Mouse (Mus musculus): ENCODE measurements around the gene Dock9. TPM values are rescaled to one million over a fixed set of nuclear protein-coding genes. Genes with fewer than 3 reads are reported as not detected.
A peak's percentile ranks its signal among the peaks of the same experiment; 100 is the strongest.

Gene Dock9
- polyA plus RNA-seq, 1 experiment from 2014 or later, result 12.1 TPM

- Histone ChIP-seq H3K36me3 (no peaks in the 10 kb centered on the region), H3K9ac (no peak overlapping the region), H3K4me1 (replicated peaks) (peaks cover 8% of the 10 kb centered on the region; the same call in 1 of the 2 replicates), H3K27ac (replicated peaks) (no peak overlapping the region), H3K4me2 (no peak overlapping the region; the same call in 1 of the 2 replicates), H3K4me3 (no peak overlapping the region), H3K9me3 (no peaks in the 10 kb centered on the region), H3K27me3 (peaks cover 27% of the 10 kb centered on the region)
- no peak for ATAC-seq (ENCODE audit: low FRiP score, low read depth)
- WGBS, result 29% methylated on average over 9 of the region's 9 CpGs
Observed at GRCm38 (mm10) chr14:121505485-121505860, 292.2 kb downstream of the Dock9 start.

- Histone ChIP-seq H3K4me1 (replicated peaks) (peaks cover 8% of the 10 kb centered on the region; the same call in 1 of the 2 replicates), H3K9ac (no peak within 1 kb of the TSS), H3K4me3 (0 out of 2 replicates have a peak within 1 kb of the TSS, but pooled peaks have one; percentile 4), H3K36me3 (no peaks in the 10 kb centered on the region), H3K27ac (replicated peaks) (no peak within 1 kb of the TSS), H3K4me2 (peak within 1 kb of the TSS; percentile 37), H3K27me3 (peaks cover 27% of the 10 kb centered on the region), H3K9me3 (no peaks in the 10 kb centered on the region)
- WGBS, result 14% methylated on average over 33 of the region's 33 CpGs
- no peak for ATAC-seq (ENCODE audit: low FRiP score, low read depth)
Observed at GRCm38 (mm10) chr14:121504781-121505484, 292.7 kb downstream of the Dock9 start, which contains the start of gene Slc15a1. Gene Slc15a1, minus strand, starts transcription at chr14:121505252.

- H3K9me3 ChIP-seq, result no peaks in the 10 kb centered on the region
- no peak overlapping the region for H3K4me3 ChIP-seq
- H3K4me1 ChIP-seq (replicated peaks), result peaks cover 8% of the 10 kb centered on the region; the same call in 1 of the 2 replicates
- peaks cover 16% of the 10 kb centered on the region for H3K27me3 ChIP-seq
- ATAC-seq (ENCODE audit: low FRiP score, low read depth), result no peak
- no peak overlapping the region for H3K9ac ChIP-seq
- WGBS, result 88% methylated on average over 2 of the region's 2 CpGs
- no peak overlapping the region for H3K4me2 ChIP-seq
- no peak overlapping the region for H3K27ac ChIP-seq (replicated peaks)
- no peaks in the 10 kb centered on the region for H3K36me3 ChIP-seq
Observed at GRCm38 (mm10) chr14:121500577-121500976, 297.1 kb downstream of the Dock9 start.

DNA sequence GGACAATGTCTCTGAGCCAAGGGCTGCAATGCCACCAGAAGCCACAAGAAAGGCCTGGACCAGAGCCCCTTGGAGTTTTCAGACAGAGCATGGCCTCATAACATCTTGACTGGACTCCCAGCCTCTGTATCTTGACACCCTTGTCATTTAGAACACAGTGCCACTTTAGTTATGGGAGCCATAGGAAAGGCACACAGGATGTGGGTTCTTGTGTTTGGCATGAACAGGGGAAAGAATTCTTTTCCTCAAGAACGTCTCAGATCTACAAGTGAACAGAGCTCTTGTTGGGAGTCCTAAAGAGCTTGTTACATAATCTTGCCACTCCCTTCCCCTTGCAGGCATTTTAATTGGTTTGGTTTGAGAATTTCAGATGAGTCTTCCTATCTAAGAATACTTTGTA is 297.9 kb downstream of the Dock9 start:
- no peaks in the 10 kb centered on the region for H3K36me3 ChIP-seq
- no peak overlapping the region for H3K4me2 ChIP-seq
- peaks cover 7% of the 10 kb centered on the region for H3K27me3 ChIP-seq
- peaks cover 3% of the 10 kb centered on the region; the same call in 1 of the 2 replicates for H3K4me1 ChIP-seq (replicated peaks)
- H3K9me3 ChIP-seq, result no peaks in the 10 kb centered on the region
- ATAC-seq (ENCODE audit: low FRiP score, low read depth), result no peak
- 92% methylated on average over 1 of the region's 1 CpGs for WGBS
- H3K4me3 ChIP-seq, result no peak overlapping the region
- H3K9ac ChIP-seq, result no peak overlapping the region
- no peak overlapping the region for H3K27ac ChIP-seq (replicated peaks)

GRCm38 (mm10) chr14:121497800-121498199 is 299.8 kb downstream of the Dock9 start:
- H3K27me3 ChIP-seq, result no peaks in the 10 kb centered on the region
- 94% methylated on average over 1 of the region's 1 CpGs for WGBS
- no peak overlapping the region for H3K27ac ChIP-seq (replicated peaks)
- no peaks in the 10 kb centered on the region for H3K36me3 ChIP-seq
- H3K9ac ChIP-seq, result no peak overlapping the region
- H3K4me2 ChIP-seq, result no peak overlapping the region
- ATAC-seq (ENCODE audit: low FRiP score, low read depth), result no peak
- H3K4me1 ChIP-seq (replicated peaks), result 0 out of 2 replicates have a peak, but pooled peaks cover under 1% of the 10 kb centered on the region
- no peaks in the 10 kb centered on the region for H3K9me3 ChIP-seq
- H3K4me3 ChIP-seq, result no peak overlapping the region

GRCm38 (mm10) chr14:121495741-121496140 is 301.9 kb downstream of the Dock9 start:
- 82% methylated on average over 4 of the region's 4 CpGs for WGBS
- H3K27me3 ChIP-seq, result no peaks in the 10 kb centered on the region
- no peak overlapping the region for H3K4me3 ChIP-seq
- H3K36me3 ChIP-seq, result no peaks in the 10 kb centered on the region
- 0 out of 2 replicates have a peak, but pooled peaks cover 8% of the 10 kb centered on the region for H3K4me1 ChIP-seq (replicated peaks)
- no peak overlapping the region for H3K9ac ChIP-seq
- H3K9me3 ChIP-seq, result no peaks in the 10 kb centered on the region
- no peak overlapping the region for H3K4me2 ChIP-seq
- H3K27ac ChIP-seq (replicated peaks), result no peak overlapping the region
- ATAC-seq (ENCODE audit: low FRiP score, low read depth), result no peak

DNA sequence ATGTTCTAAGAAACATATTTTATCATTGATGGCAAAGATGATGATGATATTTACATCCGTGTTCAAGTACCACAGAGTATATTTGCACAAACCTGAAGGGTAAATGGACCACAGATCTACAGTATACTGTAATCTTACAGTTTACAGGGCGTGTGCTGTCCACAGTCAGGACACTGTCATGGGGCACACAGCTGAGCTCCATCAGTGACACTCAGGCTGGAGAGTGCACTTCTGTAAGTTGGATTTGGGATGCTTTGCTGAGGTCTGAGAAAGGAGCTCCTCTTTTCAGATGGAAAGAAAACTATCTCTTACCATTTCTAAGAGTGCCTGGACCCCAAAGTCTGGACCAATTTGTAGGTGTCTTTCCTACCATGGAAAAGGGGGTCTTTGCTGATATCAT is 302.5 kb downstream of the Dock9 start:
- Histone ChIP-seq H3K27ac (replicated peaks) (no peak overlapping the region), H3K4me1 (replicated peaks) (0 out of 2 replicates have a peak, but pooled peaks cover 8% of the 10 kb centered on the region), H3K36me3 (no peaks in the 10 kb centered on the region), H3K4me2 (no peak overlapping the region), H3K9me3 (no peaks in the 10 kb centered on the region), H3K9ac (no peak overlapping the region), H3K4me3 (no peak overlapping the region), H3K27me3 (no peaks in the 10 kb centered on the region)
- no peak for ATAC-seq (ENCODE audit: low FRiP score, low read depth)
- WGBS, result 82% methylated on average over 2 of the region's 2 CpGs

- Histone ChIP-seq H3K4me3 (no peak overlapping the region), H3K4me2 (no peak overlapping the region), H3K27ac (replicated peaks) (no peak overlapping the region), H3K9me3 (no peaks in the 10 kb centered on the region), H3K9ac (no peak overlapping the region), H3K4me1 (replicated peaks) (0 out of 2 replicates have a peak, but pooled peaks cover 8% of the 10 kb centered on the region), H3K27me3 (no peaks in the 10 kb centered on the region), H3K36me3 (no peaks in the 10 kb centered on the region)
- ATAC-seq (ENCODE audit: low FRiP score, low read depth), result no peak
- 58% methylated on average over 2 of the region's 2 CpGs for WGBS
Observed at GRCm38 (mm10) chr14:121494238-121494637, 303.4 kb downstream of the Dock9 start.

- H3K4me3 ChIP-seq, result no peak overlapping the region
- no peaks in the 10 kb centered on the region for H3K9me3 ChIP-seq
- H3K9ac ChIP-seq, result no peak overlapping the region
- WGBS, result 80% methylated on average over 3 of the region's 3 CpGs
- no peak overlapping the region for H3K4me2 ChIP-seq
- H3K27ac ChIP-seq (replicated peaks), result no peak overlapping the region
- ATAC-seq (ENCODE audit: low FRiP score, low read depth), result no peak
- no peaks in the 10 kb centered on the region for H3K27me3 ChIP-seq
- 0 out of 2 replicates have a peak, but pooled peaks cover 8% of the 10 kb centered on the region for H3K4me1 ChIP-seq (replicated peaks)
- no peaks in the 10 kb centered on the region for H3K36me3 ChIP-seq
Observed at GRCm38 (mm10) chr14:121493712-121494111, 303.9 kb downstream of the Dock9 start.

DNA sequence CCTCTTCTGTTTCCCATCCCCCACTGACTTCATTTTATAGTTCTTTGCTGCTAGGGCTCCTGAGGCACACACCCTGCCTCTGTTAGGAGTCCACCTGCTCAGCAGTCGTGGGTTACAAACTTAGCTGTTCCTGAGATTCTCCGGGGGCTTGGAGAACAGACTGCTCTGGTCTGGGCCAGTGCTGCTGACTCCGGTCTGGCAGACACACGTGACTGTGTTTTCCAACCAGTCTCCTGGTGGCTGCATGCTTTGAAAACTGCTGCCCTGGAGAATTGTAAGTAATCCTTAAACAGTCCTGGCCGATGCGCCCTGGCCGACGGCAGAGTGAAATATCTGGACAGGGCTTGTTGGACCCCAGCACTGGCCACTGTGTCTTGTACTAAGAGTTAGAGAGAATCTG is 305.3 kb downstream of the Dock9 start:
- H3K4me1 ChIP-seq (replicated peaks), result 0 out of 2 replicates have a peak, but pooled peaks cover 8% of the 10 kb centered on the region
- no peak overlapping the region for H3K4me2 ChIP-seq
- no peak overlapping the region for H3K27ac ChIP-seq (replicated peaks)
- H3K4me3 ChIP-seq, result no peak overlapping the region
- ATAC-seq (ENCODE audit: low FRiP score, low read depth), result no peak
- no peaks in the 10 kb centered on the region for H3K27me3 ChIP-seq
- H3K9ac ChIP-seq, result no peak overlapping the region
- no peaks in the 10 kb centered on the region for H3K9me3 ChIP-seq
- 70% methylated on average over 8 of the region's 8 CpGs for WGBS
- H3K36me3 ChIP-seq, result no peaks in the 10 kb centered on the region
